Mouse (Mus musculus): ENCODE measurements at regions not wholly inside any gene's neighbourhood (a gene's known extent, or its start where the extent isn't known, plus 50 kb on each side); places are given as distances from the start of the nearest gene placed in this dataset.
"Not testable (repeated sequence)": the region's sequence is repeated elsewhere in the genome, so short reads cannot be mapped to it uniquely, and the experiment has no call there.

GRCm38 (mm10) chr9:41914611-41915010 is 209.5 kb downstream of the Sorl1 start:
- DNase-seq (ENCODE audit: low spot score in 2 of 2): no peak

DNA sequence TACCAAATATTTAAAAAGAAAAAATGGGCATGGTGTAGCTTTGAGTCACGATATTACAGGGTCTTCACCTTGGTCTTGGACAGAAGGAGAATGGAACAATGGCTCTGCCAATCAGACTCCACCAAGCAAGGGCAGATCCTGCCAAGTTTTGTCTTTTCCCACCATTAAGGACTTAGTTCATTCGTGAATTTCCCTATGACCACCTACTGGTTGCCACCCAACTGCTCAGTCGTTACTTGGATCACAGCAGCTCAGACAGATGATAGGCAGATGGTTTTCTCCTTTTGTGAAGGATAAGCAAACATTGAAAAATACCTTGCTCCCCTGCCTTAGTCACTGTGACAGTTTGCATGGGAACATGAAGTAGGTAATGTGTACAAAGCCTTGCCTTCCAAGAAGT is 210.2 kb downstream of the Sorl1 start:
- no peak for DNase-seq (ENCODE audit: low spot score in 2 of 2)

- no peak for DNase-seq (ENCODE audit: low spot score in 2 of 2)
These were observed 211.6 kb downstream of the Sorl1 start for GRCm38 (mm10) chr9:41912482-41912881.

DNA sequence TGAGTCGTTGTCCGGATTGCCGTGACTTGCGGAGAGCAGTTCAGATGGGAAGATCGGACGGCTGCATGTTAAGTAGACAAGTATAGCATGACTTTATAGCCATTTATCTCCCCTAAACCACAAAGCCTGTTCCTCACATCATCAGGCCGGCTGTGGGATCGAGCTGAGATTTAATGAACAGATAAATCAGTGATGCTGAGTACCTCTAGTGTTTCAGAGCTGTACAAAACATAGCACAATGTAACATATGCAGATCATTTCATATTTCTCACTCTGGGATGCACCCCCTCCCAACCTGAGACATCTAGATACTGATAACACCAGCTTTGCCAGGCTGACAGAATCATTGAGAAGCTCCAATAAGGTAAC is 223.5 kb downstream of the Sorl1 start:
- DNase-seq (ENCODE audit: low spot score in 2 of 2): no peak

DNA sequence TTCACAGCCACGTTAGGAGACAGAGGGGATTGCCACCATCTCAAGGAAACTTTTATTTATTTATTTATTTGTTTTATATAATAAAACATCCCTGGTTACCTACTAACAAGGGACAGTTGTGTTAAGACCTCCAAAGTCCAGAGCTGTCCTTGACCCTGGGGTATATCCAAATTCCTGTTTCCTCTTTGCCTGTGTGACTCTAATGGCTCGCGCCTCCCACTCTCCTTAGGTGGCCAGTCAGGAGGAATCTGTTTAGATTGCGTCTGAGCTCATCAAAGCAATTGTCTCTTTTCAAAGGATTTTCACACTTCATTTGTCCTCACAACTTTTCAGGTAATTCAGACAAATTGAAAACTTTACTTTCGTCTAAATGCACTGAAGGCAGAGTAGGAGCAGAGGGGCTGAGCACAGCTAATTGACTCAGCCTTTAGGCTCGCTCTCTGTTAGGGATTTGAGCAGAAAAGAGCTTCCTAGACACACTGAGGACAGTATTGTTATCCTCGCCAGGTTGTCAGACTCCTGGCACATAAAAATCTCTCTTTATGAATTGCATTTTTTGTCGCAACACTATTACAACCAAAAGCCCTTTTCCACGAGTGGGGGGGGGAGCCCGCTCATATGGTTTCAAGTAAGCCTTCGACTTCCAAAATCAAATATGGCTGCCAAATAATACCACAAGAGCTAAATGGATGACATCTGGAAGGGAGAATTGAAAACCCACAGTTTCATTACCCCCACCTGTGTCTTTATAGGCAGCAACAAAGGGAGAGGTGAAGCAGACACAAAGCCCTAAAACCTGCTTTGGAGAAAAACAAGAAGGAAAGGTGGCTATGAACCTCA is 224.1 kb downstream of the Sorl1 start:
- DNase-seq (ENCODE audit: low spot score in 2 of 2): no peak

DNA sequence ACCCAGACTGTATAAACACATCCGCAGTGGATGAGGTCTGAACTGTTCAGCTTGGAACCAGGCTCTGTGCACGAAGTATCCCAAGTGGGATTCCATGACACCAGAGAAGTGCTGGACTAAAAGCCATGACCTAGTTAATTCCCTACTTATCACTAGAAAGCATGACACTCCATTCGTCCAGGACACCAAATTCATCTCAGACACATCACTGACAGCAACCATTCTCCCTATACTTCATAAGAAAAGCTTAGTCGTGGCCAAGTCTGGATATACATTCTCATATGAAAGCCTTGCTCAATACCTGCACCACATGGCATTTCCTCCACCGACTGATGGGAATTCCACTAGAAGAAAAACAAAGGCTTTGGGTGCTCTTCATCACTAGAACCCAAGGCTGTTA is 229.0 kb downstream of the Sorl1 start:
- no peak for DNase-seq (ENCODE audit: low spot score in 2 of 2)

DNA sequence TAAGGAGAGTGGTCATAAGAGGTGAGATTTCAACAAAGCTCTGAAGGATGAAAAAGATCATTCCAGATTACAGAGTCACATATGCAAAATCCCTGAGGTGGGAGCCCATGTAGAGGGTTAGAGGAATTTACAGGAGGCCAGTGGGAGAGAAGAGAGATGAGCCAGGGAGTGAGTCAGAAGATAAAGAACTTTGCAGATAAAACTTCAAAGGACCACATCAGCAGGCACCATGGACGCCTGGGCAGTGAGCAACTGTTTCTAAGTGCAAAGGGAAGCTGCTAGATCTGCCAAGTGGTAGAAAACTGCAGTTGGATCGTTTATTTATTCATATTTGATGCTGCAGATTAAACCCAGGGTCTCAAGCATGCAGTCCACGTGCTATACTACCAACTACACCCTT is 231.3 kb downstream of the Sorl1 start:
- DNase-seq (ENCODE audit: low spot score in 2 of 2): no peak

DNA sequence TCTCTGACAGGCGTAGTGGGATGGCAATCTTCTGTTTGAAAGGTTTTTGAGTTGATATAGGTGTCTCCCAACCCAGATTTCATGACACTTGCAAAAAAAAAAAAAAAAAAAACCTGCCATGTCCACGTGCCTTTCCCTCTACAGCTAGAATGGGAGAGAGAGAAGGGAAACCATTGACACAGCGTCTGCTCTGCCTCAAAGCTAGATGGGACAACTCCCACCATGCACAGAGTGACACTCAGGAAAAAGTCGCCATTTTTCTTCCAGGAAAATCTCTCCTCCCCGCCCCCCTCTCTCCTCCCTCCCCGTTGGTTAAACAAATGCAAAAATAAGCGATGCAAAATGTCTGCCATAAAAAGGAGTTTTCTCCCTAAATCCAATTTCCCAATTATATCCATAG is 232.9 kb downstream of the Sorl1 start:
- DNase-seq (ENCODE audit: low spot score in 2 of 2): no peak

DNA sequence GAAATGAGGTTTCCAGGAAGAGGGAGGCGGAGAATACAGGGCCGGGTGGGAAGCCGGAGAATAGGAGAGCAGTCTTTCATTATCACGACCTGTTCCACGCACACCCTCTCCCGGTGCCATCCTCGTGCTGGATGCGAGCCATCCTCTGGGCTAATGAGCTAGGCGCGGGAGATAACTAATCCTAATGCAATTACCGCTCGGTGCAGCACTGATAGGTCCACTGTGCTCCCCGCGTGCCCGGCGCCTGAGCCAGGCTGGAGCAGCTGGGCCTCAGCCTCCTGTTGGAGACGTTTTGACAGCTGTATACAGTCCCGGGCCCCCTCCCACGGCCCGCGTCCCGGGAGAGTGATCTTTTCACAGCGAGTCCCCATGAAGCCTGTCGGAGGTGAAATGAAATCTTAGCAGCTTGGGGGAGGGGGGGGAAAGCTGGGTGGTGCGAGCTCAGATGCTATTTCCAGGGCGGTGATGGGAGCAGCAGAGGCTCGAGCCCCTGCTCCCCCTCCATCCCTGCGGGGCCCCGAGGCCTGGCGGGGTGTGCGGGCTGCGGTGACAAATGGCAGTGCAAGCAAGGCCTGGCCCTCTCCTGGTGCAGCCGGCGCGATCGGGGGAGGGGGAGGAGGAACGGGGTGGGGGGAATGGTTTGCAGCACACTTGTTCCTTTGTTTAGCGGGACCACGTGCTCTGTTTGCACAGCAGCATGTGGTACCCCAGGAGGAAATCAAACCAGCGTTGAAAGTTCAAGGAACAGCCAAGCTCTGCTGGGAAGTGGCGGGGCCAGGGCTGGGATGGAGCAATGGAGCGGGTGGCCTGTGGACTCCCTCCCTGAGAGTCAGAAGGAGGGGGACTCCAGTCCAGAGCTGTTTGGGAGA is 233.6 kb downstream of the Sorl1 start:
- DNase-seq (ENCODE audit: low spot score in 2 of 2): peak; percentile 65 to 67

GRCm38 (mm10) chr9:41889568-41890272 is 234.4 kb downstream of the Sorl1 start:
- DNase-seq (ENCODE audit: low spot score in 2 of 2): no peak

- DNase-seq (ENCODE audit: low spot score in 2 of 2): no peak
These were observed 235.4 kb downstream of the Sorl1 start for GRCm38 (mm10) chr9:41888616-41889150.

DNA sequence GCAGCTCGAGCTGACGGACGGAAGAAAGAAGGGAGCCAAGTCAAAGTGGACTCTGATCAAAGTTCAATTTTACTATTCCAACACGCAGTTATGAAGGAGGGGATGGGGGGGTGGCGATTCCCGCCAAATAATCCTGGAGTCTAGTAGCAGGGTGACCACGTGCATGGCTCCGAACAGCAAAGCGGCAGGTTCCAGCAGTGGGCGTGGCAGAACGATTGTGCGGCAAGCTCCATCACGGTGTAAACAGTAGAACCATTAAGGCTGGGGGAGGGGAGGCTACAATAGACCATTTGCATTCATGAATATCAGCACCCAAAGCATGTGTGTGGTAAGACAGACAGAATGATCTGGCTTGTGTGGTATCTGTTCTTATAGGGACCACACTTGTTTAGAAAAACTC is 237.6 kb downstream of the Sorl1 start:
- not testable (repeated sequence) for DNase-seq (ENCODE audit: low spot score in 2 of 2)

DNA sequence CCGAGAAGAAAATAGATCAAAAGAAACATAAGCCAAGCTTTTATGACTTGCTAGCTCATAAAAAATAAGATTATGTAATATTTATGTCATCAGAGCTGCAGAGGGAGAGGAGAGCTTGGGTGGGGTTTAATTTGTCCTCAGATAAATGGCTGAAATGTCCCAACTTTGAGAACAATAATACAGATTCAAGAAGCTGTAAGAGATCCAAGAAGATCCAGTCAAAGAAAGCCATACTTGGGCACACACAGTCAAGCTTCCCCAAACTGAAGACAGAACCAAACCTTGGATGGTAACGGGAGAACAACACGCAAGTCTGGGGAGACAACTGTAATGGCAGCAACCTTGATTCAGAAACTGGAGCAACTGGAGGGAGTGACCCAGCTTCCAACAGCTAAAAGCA is 243.6 kb downstream of the Sorl1 start:
- DNase-seq (ENCODE audit: low spot score in 2 of 2): no peak

GRCm38 (mm10) chr9:41879080-41879479 is 245.0 kb downstream of the Sorl1 start:
- no peak for DNase-seq (ENCODE audit: low spot score in 2 of 2)

- no peak for DNase-seq (ENCODE audit: low spot score in 2 of 2)
These were observed 263.0 kb downstream of the Sorl1 start for GRCm38 (mm10) chr9:41861136-41861535.

DNA sequence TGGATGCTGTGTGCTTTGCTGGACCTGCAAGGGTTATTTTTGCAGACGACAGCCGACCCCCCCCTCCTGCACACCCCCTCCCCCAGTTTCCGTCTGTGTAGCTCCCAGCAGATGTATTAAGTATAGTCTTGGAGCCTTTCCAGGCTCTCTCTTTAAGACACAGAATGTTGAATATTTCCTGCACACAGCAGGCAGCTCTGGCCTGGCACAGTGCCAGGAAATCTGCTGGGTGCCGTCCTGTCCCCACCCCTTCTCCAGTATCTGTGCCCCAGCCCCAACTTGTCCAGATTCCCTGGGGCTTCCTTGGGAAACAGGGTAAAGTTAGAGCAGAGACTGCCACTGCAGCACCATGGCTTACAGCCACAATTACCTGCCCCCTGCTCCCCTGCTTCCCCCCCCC is 263.4 kb downstream of the Sorl1 start:
- DNase-seq (ENCODE audit: low spot score in 2 of 2): peak; percentile 67 to 74

- DNase-seq (ENCODE audit: low spot score in 2 of 2): no peak
These were observed 264.3 kb downstream of the Sorl1 start for GRCm38 (mm10) chr9:41859780-41860179.

DNA sequence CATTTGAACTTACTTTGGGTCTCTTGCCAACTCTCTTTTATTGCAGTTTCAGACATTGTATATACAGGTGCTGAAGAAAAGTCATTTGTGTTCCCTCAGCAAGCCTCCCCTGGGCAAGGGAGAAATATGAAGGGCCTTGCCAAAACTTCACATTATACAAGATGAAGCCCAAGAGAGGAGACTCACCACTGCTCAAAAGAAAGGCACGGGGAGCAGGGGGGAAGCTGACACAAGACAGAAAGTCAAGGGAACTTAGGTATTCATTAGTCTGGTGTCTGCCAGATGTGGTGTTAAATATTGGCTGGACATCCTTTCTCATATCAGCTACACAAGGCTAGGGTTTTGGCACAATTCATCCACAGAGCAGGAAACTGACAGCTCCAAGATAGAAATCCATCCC is 272.0 kb downstream of the Sorl1 start:
- no peak for DNase-seq (ENCODE audit: low spot score in 2 of 2)

DNA sequence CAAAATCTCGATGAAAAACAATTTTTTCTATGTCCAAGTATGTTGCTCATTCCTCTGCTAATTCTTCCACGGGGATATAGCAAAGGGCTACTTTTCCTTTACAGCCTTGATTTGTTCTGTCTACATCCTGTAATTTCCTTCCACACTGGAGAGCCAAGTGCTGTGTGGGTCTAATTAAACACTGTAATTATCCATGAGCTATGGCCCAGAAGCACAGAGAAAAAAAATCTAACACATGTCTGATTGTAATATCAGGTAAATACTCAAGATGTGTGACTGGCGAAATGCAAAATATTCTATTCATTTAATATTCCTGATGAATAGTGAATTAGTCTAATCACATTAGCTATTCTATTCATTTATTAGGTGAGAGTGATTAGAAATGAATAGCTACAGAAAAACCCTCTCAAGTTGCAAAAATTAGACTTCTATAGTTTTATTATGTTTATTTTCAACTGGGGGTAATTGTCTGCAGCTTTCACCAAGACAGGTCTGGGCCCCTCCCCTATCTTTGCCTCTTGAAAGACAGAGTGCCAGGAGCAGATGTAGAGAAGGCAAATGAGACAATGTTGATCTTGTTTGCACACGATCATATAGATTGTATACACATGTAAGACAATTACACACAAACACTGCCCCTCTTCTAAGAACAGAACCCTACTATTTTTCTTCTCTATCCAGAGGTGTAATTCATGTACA is 274.3 kb downstream of the Sorl1 start:
- no peak for DNase-seq (ENCODE audit: low spot score in 2 of 2)

DNA sequence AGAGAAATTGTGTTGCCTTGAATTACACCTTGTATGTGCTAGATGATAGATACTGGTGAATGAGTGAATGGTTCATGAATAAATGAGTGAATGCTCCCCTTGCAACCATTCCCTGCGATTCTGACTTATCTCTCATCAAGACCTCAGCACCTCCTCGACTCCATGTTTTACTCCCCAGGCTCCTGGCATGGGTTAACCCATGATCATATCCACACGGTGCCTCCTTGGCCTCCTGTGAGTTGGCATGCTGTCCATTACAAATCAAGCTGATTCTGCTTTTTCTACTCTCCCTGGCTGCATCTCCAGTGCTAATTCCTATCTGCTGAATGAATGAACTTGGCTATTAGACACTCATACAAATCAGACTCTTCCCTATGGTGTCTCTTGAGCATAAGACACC is 279.5 kb downstream of the Sorl1 start:
- DNase-seq (ENCODE audit: low spot score in 2 of 2): no peak
